Mouse (Mus musculus): ENCODE data around the gene Lat.
"Not testable (repeated sequence)": the region's sequence is repeated elsewhere in the genome, so short reads cannot be mapped to it uniquely, and the experiment has no call there.

Lat gene

DNA sequence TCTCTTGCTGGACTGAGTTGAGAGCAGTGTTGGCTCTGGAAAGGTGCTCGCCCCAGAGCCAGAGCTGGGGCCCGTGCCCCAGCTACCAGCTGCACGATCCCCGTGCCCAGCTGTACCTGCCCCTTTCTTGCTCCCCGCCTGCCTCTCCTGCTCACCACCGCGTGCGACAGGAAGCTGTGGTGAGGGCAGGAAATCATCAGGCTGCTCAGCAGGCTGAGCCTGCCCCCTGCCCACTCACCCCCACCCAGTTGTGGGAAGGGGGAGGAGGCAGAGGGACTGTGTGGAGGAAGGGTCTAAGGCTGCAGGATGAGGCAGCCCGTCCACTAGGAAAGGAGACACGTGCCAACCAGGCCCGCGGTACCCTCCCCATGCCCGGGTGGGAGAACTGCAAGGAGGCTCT is at the start of gene Lat:
Gene Lat, minus strand, starts transcription at position 178 of the 400 bp plus-strand sequence.
- no peak for DNase-seq

DNA sequence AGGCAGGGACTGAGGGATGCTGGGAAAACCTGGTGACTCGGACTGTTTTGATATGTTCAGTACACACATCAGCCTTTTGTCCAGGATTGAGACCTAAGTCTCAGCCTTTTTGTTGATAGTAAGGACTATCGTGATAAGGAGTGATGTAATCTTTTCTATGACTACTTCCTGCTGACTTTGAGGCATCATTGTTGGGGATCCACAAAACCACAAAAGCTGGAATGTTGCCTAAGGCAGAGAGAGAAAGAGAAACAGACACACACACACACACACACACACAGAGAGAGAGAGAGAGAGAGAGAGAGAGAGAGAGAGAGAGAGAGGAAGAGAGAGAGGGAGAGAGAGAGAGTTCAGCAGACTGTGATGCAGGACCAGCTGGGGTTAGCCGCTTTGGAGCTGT is 49.1 kb upstream of the Lat start:
- DNase-seq, result no peak

DNA sequence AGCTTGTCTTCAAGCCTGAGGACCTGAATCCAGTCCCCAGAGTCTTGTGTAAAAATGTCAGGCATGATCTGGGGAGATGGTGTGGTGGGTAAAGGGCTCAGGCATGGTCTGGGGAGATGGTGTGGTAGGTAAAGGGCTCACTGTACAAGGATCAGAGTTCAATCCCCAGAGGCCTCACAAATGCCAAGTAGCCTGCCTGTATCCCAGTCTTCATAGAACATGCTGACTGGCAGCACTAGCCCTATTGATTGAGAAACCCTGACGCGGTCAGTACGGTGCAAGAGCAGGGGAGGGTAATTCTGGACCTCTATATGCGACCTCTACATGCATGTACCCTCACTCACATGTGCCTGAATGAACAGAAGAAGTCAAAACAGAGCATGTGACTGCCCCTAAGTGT is 48.2 kb upstream of the Lat start:
- DNase-seq, result no peak

DNA sequence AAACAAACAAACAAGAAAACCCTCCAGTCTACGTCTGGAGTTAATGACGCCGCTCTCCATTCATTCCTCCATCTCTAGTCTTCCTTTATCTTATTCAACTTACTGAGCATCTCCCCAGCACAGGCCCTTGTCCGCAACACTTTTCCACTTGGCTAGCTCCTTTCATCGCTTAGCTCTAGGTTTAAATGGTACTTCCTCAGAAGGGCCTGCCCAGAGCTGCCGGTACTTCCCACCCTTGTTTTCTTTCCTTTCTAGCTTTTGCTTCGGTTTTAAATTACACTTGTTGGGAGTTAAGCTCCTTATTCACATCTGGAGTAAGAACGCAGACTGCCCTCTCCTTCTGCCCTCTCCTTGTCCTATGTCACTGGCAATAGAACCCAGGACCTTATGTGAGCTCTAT is 47.7 kb upstream of the Lat start:
- DNase-seq, result no peak

DNA sequence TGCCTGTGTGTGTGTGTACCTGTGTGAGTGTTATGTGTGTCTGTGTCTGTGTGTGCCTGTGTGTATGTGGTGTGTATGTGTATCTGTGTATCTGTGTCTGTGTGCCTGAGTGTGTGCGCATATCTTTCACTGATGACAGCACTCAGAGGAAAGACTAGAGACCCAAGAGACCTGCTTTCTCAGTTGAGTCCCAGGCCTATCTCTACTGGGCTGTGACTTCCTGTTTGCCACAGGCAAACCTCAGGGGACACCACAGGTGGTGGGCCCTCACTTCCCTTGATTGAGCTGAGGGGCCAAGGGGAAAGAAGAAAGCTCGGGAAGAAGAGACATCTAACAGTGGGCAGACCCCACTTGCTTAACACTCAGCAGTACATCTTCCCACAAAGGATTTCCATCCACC is 47.2 kb upstream of the Lat start:
- no peak for DNase-seq

GRCm38 (mm10) chr7:126414725-126415124 is 45.4 kb upstream of the Lat start, which contains the start of gene Cd19:
Gene Cd19, minus strand, starts transcription at chr7:126414889.
- DNase-seq, result no peak

DNA sequence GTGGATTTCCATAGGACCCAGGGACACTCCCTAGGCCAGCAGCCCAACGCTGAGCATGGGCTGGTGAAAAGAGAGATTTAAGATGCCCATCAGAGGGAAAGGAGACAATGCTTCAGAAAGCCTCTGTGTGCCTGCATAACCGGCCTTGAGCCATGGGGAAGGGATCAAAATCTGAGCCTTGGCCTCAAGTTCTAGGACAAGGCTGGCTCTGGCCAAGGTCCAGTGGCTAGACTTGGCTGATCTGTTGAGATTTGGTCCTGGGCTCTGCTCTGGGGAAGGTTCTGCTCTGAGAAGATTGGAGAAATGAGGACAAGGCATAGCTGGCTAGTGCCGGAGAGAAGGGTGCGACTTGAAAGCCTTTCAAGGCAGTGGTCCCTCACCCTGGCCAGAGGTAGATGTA is 41.7 kb upstream of the Lat start:
- DNase-seq, result no peak

- DNase-seq, result no peak
These were observed 39.3 kb upstream of the Lat start for GRCm38 (mm10) chr7:126408686-126409085.

DNA sequence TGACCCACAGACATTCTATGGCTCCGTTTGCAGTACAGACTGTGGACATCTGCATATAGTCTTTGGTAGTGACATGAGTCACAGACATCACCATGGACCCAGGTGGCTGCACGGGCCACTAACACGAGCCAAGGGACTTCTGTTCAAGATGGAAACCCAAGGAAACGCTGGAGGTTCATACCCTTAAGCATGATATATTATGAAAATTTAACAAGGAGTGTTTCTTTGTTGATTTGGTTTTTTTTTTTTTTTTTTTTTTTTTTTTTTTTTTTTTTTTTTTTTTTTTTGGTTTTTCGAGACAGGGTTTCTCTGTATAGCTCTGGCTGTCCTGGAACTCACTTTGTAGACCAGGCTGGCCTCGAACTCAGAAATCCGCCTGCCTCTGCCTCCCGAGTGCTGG is 33.1 kb upstream of the Lat start:
- not testable (repeated sequence) for DNase-seq

DNA sequence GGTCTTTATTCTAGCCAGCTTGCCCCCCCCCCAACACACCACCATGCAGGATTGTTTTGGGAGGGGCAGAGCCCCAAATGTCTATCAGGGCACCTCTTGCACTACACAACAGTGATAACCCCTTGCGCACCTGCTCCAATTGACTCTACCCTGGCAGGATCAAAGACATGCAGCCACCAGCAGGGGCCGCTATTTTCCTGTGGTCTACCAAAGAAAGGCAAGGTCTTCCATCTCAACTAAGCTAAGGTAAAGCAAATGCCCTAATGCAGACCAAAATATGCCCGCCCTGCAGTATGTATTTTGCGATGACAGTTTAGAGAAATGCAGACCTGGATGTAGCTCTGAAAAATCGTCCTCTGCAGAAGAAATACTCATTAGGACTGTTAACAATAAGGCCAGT is 30.2 kb upstream of the Lat start:
- DNase-seq, result peak; percentile 86

- no peak for DNase-seq
These were observed 28.5 kb upstream of the Lat start for GRCm38 (mm10) chr7:126397822-126398221.

DNA sequence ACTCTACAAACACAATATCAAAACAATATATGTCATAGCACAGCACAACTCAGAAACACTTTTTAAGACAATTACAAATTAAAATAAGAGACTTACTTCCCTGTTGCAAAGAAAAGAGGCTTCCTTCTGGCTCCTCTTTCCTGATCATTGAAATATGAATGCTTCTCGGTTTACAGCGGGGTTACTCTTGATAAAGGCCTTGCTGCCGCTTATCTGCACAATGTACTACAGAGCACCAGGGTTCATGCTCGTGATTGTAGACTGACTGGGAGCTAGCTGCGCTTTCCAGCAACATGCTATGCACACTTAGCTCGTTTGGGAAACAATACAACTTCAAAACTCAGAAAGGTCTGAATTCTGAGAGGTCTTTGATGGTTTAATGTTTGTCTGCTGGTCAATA is 27.9 kb upstream of the Lat start:
- no peak for DNase-seq

DNA sequence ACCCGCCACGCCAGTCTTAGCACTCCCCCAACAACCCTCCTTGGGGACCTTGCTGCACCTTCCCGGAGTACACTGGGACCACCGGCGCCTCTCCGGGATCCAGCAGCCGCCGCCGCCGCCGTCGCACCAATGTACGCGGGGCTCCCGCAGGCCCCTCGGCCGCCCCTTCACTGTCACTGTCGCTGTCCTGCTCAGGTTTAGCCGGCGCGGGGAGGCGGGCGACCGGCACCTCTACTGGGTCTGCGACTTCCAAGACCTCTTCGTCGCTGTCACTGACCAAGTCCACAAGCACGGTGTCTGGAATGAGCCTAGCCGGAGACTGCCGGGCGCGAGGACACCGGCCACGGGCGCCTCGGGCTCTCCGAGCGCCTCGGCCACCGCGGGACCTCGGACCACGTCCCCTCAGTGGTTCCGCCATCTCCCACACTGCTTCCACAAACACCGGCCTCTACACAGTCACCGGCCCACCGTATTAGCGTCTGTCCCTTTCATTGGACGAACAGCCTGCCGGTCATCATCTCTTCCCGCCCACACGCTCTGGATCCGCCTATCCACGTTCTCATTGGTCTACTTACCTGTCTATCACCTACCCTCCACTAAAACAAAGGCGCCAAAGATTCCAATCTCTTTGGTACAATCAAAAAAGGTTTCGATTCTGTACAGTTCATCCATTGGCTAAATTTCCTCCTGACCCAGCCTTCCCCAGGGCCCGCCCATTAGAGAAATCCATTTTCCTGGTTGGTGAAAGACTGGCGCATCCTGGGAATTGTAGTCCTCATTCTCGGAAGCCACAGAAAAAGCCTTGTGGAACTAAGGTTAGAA is 27.1 kb upstream of the Lat start, which contains the start of gene Nfatc2ip:
Gene Nfatc2ip, minus strand, starts transcription at position 440 of the 822 bp plus-strand sequence.
- DNase-seq, result peak; percentile 89

DNA sequence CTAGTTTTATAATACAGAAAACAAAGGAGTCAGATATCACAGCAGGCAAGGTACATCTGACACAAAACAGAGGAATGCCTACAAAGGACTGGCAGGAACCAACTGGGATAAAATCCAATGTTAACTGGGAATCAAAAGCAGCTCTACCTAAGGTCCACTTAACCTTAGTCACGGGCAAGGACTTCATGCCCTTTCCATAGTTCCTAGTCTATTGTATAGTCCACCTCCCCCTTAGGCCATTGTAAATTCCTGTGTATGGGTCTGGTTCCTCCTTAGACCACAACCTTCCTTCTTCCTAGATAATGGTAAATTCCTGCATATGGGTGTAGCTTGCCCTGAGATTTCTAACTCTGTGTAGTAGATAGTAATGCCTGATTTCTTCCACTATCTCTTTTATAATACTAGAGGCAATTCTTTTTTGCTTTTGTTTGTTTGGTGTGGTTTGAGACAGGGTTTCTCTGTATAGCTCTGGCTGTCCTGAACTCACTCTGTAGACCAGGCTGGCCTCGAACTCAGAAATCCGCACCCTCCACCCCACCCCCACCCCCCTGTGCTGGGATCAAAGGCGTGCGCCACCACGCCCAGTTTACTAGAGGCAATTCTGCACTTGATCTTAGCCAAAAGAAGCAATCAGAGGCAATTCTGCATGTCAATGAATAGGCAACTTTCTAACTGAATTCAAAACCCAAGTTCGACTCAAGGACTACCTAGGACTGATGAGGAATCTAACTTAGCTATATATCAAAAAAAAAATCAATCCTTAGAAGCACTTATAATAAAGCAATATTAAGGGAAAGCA is 22.9 kb upstream of the Lat start:
- not testable (repeated sequence) for DNase-seq

DNA sequence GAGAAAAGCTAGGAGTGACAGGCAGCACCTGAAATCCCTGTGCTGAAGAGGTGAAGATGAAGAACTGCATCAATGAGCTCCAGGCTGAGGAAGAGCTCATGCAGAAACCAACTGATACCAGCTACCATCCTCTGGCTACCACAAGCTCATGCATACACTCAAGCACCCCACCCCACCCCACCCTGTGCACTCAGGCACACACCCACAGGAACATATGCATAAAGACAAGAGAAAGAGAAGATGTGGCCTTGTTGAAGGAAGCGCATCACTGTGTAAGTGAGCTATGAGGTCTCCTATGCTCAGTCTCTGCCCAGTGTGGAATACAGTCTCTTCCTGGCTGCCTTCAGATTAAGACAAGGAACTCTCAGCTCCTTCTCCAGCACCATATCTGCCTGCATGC is 18.8 kb upstream of the Lat start:
- no peak for DNase-seq

DNA sequence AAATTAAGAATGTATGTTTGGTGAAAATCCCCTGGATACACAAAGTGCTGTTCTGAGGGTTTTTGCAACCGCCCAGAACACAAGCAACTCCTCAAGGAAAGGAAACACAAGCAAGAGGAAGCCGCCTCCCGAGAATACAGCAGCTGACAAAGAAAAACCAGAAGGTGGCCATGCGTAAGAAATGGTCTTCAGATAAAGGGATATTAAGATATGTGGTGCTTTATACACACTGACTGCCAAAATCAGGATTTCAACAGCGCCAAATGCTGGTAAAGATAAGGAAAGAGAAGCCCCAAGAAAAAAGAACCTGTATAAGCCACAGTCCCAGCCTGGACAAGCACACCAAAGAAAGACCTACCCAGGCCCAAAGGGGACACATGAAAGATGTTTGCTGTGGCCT is 14.2 kb upstream of the Lat start:
- DNase-seq, result no peak

DNA sequence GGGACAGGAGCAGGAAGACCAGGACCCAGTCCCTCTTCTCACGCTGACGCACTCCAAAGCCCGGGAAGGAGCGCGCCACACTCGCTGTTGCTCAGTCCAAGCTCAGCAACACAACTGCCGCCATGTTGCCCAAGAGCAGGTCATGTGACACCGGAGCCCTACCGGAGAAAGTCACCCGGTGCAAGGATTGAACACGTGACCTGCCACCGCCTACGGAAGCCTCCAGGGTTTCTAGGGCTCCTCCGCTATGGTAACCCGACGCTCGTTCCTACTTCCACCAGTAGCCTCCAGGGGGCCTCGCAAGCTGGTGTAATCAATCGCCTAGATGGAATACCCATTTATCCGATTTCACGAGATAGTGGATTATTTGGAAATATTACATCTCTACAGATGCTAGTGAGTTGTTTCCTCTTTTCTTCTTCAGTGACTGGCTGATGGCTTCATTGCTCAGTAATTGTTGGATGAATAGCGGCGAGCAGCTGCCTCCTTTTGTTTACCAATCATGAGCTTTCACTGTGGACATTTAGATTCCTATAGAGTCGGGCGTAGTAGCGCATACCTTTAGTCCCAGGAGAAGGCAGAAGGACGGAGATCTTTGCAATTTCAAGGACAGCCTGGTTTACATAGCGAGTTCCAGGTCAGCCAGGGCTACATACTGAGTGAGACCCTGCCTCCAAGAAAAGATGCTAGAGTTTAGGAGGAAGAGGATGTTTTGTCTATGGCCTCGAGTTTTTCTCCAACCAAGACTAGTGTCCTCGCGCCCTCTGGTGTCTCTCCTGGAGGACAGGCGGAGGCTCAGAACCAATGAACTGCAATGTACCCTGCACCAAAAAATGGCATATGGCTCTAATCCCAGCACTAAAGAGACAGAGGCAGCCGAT is 8.1 kb upstream of the Lat start, which contains the start of gene Spns1:
Gene Spns1, minus strand, starts transcription at position 173 of the 881 bp plus-strand sequence.
- peak; percentile 97 for DNase-seq

GRCm38 (mm10) chr7:126376903-126377277 is 7.5 kb upstream of the Lat start:
- DNase-seq, result peak; percentile 16

DNA sequence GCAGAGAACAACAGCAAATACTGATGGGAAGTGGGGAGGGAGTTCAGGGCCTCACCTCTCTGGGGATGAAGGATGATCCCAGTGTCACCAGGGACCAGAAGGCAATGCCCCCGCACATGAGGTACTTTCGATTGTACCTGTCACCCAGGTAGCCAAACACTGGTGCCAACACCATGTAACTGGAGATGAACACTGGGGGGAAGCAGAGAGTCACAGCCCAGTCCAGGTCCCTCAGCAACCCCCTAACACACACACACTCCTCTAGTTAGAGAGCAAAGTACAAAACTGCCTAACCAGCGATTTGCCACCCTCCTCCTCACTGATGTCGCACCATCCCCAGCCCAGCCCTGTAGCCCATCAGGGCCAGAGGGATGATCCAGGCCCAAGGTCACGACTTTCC is 5.6 kb upstream of the Lat start:
- no peak for DNase-seq

GRCm38 (mm10) chr7:126374526-126374925 is 5.2 kb upstream of the Lat start:
- no peak for DNase-seq

DNA sequence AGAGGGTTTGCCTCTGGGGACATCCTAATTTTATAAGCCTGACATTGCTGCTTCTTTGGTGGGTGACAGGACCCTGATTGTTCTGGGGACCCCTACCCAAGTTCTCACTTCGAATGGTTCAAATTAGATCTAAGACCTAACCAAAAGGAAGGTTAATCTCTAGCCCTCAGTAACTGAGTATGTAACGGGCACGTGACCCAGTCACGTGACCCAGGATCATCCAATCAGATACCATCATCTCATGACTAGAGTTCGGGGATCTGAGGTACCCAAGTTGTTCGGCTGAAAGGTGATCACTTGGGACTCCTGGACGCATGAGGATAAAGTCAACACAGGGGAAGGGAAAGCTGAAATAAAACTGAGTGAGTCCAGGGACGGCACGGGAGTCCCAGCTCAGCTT is 3.6 kb upstream of the Lat start:
- no peak for DNase-seq

DNA sequence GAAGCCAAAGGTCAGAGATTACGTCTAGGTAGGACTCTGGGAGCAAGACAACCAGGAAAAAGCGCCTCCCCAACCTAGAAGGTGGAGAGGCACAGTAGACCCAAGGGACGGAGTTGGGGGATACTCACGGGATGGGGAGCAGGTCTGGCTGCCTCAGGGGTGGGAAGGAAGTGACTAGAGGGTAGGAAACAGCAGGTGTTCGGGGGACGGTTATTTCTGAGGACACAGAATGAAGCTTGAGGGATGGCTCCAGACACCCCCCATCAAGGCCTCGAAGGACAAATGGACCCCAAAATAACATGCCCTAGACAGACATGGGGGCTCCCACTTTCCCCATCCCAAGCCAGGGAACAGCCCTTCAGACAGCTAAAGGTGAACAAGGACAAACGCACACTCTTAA is 1.0 kb downstream of the Lat start:
- no peak for DNase-seq

DNA sequence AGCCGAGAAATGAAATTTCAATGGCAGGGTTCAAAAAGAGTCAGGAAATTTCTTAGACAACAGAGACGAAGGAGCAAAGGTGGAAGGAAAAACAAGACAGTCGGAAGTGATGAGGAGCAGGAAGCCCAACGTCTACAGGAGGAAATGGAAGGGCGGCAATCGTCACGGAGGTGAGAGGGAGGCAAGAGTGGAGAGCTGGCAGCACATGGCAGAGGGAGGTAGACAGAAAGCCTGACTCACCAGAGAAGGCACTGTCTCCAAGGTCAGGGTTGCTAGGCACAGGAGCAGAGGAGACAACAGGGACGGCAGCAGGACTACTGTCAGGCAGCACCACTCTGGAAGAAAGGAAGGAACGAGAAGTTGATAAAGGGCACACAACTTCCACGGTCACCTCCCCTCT is 1.7 kb downstream of the Lat start:
- no peak for DNase-seq
